Mouse (Mus musculus) olfactory bulb, adult 2 months (tissue): ENCODE measurements around the gene Fa2h.

ENCODE experiments used
- CTCF ChIP-seq: fragments of 200-500 bp; IDR thresholded peaks from 2 replicates; pipeline ENCODE4 v1.5.1; 2012; ENCODE audit warnings: low read depth, mild to moderate bottlenecking, low read length, moderate library complexity; ENCODE audit not compliant: insufficient read depth
- POLR2A ChIP-seq: fragments of 200-500 bp; IDR thresholded peaks from 2 replicates; pipeline ENCODE4 v1.6.1; 2012; ENCODE audit warnings: mild to moderate bottlenecking, low read depth, low read length, moderate library complexity; ENCODE audit not compliant: insufficient read depth

- TF ChIP-seq POLR2A (no peak), CTCF (no peak)
Observed at GRCm38 (mm10) chr8:111312758-111313162, 80.9 kb downstream of the Fa2h start.
